Mouse (Mus musculus): ENCODE results near the gene Sigmar1. TPM values are rescaled to one million over a fixed set of nuclear protein-coding genes. Genes with fewer than 3 reads are reported as not detected.
"Not testable (repeated sequence)": the region's sequence is repeated elsewhere in the genome, so short reads cannot be mapped to it uniquely, and the experiment has no call there.

Sigmar1 gene
- polyA plus RNA-seq, 1 experiment from 2014 or later: 51.2 TPM

DNA sequence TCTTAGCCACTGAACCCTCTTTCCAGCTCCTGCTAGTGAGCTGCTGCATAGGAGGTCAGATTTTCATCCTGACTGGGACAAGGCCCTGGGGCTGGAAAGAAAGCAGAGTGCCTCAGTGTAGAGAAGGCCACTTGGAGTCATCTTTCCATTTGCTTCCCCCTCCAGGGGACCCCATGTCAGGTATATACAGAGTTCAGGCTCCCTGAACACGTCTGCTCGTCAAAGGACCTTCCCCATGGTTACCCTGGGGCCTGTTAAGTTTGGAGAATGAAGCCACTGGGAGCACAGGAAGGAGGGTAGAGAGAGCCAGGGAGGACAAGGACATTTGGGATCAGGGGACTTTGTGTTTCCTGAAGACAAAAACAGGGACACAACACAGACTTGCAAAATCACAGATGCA is 53.7 kb downstream of the Sigmar1 start:
- WGBS (ENCODE audit: insufficient replicate concordance): 64% methylated on average over 2 of the region's 2 CpGs
- not testable (repeated sequence) for H3K36me3 ChIP-seq; ATAC-seq; H3K9me3 ChIP-seq (replicated peaks); H3K27ac ChIP-seq; H3K4me1 ChIP-seq; H3K4me2 ChIP-seq; H3K4me3 ChIP-seq; H3K9ac ChIP-seq
- peaks cover 61% of the 10 kb centered on the region for H3K27me3 ChIP-seq (replicated peaks)

DNA sequence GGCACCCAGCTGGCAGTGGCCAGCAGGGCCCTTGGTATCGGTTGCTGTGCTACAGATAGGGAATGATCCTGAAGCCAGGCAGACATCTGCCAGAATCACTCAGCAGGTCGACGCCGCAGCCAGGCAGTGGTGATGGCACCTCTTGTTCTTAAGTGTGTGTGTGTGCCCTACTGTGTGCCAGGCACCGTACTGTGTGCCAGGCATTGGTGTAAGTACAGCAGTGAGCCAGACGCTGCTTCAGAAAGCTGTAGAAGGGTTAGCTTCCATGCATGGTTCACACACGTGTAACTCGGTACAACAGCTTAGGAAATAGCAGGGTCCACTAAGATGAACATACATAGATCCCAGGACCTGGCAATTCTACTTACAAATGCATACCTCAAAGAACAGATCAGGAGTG is 55.7 kb downstream of the Sigmar1 start:
- H3K27ac ChIP-seq; H3K4me1 ChIP-seq; H3K9ac ChIP-seq; H3K9me3 ChIP-seq (replicated peaks); H3K4me2 ChIP-seq; H3K4me3 ChIP-seq; H3K36me3 ChIP-seq; ATAC-seq: not testable (repeated sequence)
- WGBS (ENCODE audit: insufficient replicate concordance): 93% methylated on average over 3 of the region's 8 CpGs
- peaks cover 58% of the 10 kb centered on the region for H3K27me3 ChIP-seq (replicated peaks)

- WGBS (ENCODE audit: insufficient replicate concordance): 65% methylated on average over 9 of the region's 10 CpGs
- H3K27ac ChIP-seq; ATAC-seq; H3K9ac ChIP-seq; H3K9me3 ChIP-seq (replicated peaks); H3K4me1 ChIP-seq; H3K36me3 ChIP-seq; H3K4me3 ChIP-seq; H3K4me2 ChIP-seq: not testable (repeated sequence)
- H3K27me3 ChIP-seq (replicated peaks): peaks cover 53% of the 10 kb centered on the region
Observed at GRCm38 (mm10) chr4:41699783-41700182, 56.2 kb downstream of the Sigmar1 start, which contains the start of gene Il11ra1. TSS of gene Il11ra1 (plus strand) at chr4:41699989.

DNA sequence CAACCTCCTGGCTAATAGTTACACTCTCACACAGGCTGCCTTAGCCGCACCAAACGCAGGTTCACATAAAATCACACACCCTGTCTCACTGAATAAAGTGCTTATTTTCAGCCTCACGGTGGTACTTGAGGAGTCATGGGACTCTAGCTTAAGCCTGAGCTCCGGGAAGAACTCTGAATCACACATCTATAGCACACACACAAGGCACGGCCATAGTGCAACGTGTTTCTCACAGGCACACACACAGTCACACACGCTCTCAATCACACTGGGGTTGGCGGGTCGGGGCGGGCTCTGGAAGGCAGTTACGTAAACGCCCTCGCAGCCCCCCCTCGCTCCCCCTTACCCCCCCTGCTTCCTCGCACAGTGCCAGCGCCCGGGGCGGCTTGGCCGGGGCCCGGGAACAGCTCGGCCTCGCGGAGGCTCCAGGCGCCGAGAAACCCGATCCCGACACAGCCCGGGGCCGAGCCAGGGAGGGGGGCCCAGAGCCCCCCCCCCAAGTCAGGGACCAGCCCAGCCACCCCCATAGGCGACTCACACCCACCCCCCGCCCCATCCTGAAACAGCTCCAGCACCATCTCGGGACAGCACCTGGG is 57.4 kb downstream of the Sigmar1 start:
- not testable (repeated sequence) for ATAC-seq; H3K4me1 ChIP-seq; H3K9me3 ChIP-seq (replicated peaks); H3K4me2 ChIP-seq; H3K36me3 ChIP-seq; H3K4me3 ChIP-seq; H3K9ac ChIP-seq; H3K27ac ChIP-seq
- H3K27me3 ChIP-seq (replicated peaks): peaks cover 51% of the 10 kb centered on the region
- 26% methylated on average over 10 of the region's 32 CpGs for WGBS (ENCODE audit: insufficient replicate concordance)

- not testable (repeated sequence) for H3K27ac ChIP-seq; H3K4me3 ChIP-seq; H3K4me1 ChIP-seq; ATAC-seq; H3K36me3 ChIP-seq; H3K9me3 ChIP-seq (replicated peaks); H3K9ac ChIP-seq
- H3K27me3 ChIP-seq (replicated peaks): peaks cover 53% of the 10 kb centered on the region
- peak within 1 kb of the TSS; percentile 31; the same call in 1 of the 2 replicates for H3K4me2 ChIP-seq
- WGBS (ENCODE audit: insufficient replicate concordance): 5% methylated on average over 29 of the region's 40 CpGs
Observed at GRCm38 (mm10) chr4:41696930-41697841, 58.8 kb downstream of the Sigmar1 start, which contains the start of gene Cntfr. TSS of gene Cntfr (minus strand) at chr4:41697089.

GRCm38 (mm10) chr4:41696452-41696851 is 59.5 kb downstream of the Sigmar1 start:
- peaks cover 53% of the 10 kb centered on the region for H3K27me3 ChIP-seq (replicated peaks)
- 6% methylated on average over 14 of the region's 15 CpGs for WGBS (ENCODE audit: insufficient replicate concordance)
- not testable (repeated sequence) for H3K27ac ChIP-seq; H3K36me3 ChIP-seq; H3K9ac ChIP-seq; H3K9me3 ChIP-seq (replicated peaks); ATAC-seq; H3K4me3 ChIP-seq; H3K4me2 ChIP-seq; H3K4me1 ChIP-seq

- not testable (repeated sequence) for H3K4me2 ChIP-seq; H3K4me3 ChIP-seq; H3K36me3 ChIP-seq; ATAC-seq; H3K9ac ChIP-seq; H3K9me3 ChIP-seq (replicated peaks); H3K27ac ChIP-seq; H3K4me1 ChIP-seq
- 7% methylated on average over 25 of the region's 38 CpGs for WGBS (ENCODE audit: insufficient replicate concordance)
- peaks cover 53% of the 10 kb centered on the region for H3K27me3 ChIP-seq (replicated peaks)
Observed at GRCm38 (mm10) chr4:41695800-41696199, 60.2 kb downstream of the Sigmar1 start.

- not testable (repeated sequence) for H3K36me3 ChIP-seq; H3K27ac ChIP-seq; H3K9ac ChIP-seq; H3K4me1 ChIP-seq; H3K4me2 ChIP-seq; H3K9me3 ChIP-seq (replicated peaks); ATAC-seq; H3K4me3 ChIP-seq
- peaks cover 46% of the 10 kb centered on the region for H3K27me3 ChIP-seq (replicated peaks)
- WGBS (ENCODE audit: insufficient replicate concordance): 7% methylated on average over 4 of the region's 4 CpGs
Observed at GRCm38 (mm10) chr4:41693511-41693910, 62.4 kb downstream of the Sigmar1 start.

- H3K9me3 ChIP-seq (replicated peaks); H3K36me3 ChIP-seq; ATAC-seq; H3K9ac ChIP-seq; H3K4me1 ChIP-seq; H3K4me3 ChIP-seq; H3K27ac ChIP-seq; H3K4me2 ChIP-seq: not testable (repeated sequence)
- WGBS (ENCODE audit: insufficient replicate concordance): no CpG with 5 or more reads among the region's 4 CpGs
- peaks cover 28% of the 10 kb centered on the region for H3K27me3 ChIP-seq (replicated peaks)
Observed at GRCm38 (mm10) chr4:41690014-41690413, 65.9 kb downstream of the Sigmar1 start.

- WGBS (ENCODE audit: insufficient replicate concordance): 61% methylated on average over 1 of the region's 1 CpGs
- H3K27ac ChIP-seq, H3K4me2 ChIP-seq: not testable (repeated sequence)
Observed at GRCm38 (mm10) chr4:41688562-41688961, 67.4 kb downstream of the Sigmar1 start.

More at GRCm38 (mm10) chr4:41688562-41688961, 67.4 kb downstream of the Sigmar1 start:
- not testable (repeated sequence) for H3K9me3 ChIP-seq (replicated peaks); H3K4me1 ChIP-seq; H3K4me3 ChIP-seq; H3K36me3 ChIP-seq; ATAC-seq; H3K9ac ChIP-seq
- H3K27me3 ChIP-seq (replicated peaks): peaks cover 31% of the 10 kb centered on the region
